Mouse (Mus musculus) c-Kit-positive CD71-negative TER-119-negative erythroid progenitor cells, embryonic 14.5 days (primary cell): Measurements from ENCODE around the gene Sgce.

Experiments
- DNase-seq: peaks from one replicate; pipeline ENCODE4 v3.0.0-alpha.2; 2013; ENCODE audit warnings: low read depth

Gene Sgce

DNA sequence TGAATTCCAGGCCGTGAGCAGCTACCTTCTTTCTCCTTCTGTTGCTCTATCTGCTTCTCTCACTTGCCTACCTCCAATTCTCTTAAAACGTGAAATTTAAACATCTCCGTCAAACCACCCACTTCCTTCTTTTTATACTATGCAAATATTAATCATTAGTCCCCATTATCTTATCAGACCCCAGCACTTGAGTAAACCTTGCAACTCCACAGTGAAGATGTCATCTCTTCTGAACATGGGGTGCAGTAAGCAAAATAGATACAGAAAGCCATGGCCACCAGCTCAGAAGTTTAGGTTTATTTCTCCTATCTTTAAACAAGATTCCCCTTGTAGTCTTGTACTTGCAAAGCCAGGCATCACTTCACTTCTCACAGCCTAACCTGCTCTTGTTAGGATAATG lies 99.7 kb downstream of the Sgce start:
- DNase-seq = no peak

DNA sequence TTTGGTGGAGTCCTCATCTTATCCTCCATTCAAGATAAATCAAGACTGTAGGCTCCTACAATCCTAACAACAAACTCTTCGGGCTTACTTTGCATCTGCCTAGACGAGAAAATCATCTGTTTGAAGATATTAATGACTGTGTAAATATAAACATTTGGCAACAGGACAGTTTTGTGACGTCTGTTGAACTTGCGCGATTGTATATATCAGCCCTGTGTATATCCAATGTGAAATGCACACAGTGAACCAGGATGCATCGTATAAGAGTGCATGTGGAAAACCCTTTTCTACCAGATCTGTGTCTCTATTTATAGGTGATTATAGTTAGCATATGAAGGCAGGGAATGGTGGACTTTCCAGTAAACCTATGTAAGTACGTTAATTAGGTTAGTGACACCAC lies 104.9 kb downstream of the Sgce start:
- no peak for DNase-seq

DNA sequence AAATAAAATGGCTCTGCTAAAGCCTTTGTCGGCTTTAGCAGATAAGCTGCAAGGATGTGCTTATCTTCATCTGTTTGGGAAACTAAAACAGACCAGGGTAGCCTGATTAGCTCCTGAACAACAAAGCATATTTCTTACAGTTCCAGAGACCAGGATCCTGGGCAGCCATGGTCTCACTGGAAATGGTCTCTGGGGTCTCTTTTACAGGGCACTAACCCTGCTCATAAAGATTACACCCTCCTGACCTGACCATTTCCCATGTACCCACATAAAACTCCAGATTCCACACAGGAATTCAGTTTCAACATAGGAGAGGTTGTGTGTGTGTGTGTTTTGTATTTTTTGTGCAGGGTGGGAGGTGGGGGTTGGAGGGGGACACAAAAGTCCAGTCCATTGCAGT lies 112.2 kb downstream of the Sgce start:
- no peak for DNase-seq

DNA sequence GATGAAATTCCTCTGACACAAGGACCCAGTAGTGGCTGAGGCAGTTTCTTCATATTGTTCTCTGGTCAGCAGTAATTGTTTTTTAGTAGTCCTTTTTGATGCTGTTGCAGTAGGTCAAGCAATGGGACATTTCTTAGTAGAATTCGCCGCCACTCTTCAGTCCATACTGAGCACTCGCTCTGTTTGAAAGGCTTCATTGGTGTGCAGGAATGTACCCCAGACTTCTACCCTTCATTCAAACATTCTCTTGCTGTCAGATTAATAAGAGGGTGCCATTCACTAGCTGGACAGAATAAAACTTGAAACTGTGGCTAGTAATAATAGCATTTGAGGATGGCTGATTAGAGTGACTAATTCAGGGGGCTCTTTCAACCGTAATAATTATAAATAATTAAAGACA lies 113.8 kb downstream of the Sgce start:
- no peak for DNase-seq

DNA sequence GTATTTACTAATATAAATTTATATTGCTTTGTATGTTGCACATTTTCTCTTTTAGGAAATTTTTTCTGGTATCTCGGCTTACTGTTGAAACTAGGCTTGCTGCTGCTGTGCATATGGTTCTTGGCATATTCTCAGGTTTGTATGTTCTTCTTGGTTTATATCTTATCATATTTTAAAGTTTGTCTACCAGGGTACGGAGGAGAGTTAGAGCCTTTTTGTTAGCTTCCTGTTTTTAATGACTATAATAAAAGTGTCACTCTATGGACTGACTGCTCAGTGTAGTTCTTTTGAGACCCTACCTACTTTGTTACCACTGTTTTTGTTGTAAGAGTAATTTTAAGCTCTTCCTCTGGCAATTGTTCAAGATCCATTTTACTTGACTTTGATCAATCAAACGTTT lies 115.5 kb downstream of the Sgce start:
- no peak for DNase-seq
